Mouse (Mus musculus) cerebellum, adult (tissue): Measurements from ENCODE around the gene Pou2f3.

Experiments
- ATAC-seq: cut with Nextera tagmentation; 2 replicates; pipeline ENCODE4 v1.9.2; 2017; ENCODE audit warnings: mild to moderate bottlenecking, moderate library complexity, mixed read lengths; ENCODE audit not compliant: insufficient number of reproducible peaks, low FRiP score, low TSS enrichment

Gene Pou2f3

DNA sequence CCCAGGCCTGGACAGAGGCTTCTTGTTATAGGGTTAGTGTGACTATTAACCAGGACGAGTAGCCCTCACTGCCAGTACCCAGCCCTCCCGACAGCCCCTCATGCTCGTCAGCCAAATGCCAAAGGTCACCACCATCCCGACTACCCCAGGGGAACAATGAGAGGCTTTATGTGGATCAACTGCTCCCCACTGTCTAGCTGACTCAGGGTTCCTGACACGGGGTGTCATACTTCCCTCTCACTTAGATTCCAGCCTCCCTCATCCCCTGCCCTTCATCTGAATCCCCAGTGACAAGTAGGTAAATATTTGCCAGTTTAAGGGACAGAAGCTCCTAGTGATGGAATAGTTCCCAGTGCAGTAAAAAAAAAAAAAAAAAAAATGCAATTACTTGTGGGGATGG, 22.1 kb upstream of the Pou2f3 start:
- no peak for ATAC-seq

GRCm38 (mm10) chr9:43231805-43232204, 21.6 kb upstream of the Pou2f3 start:
- ATAC-seq = no peak

GRCm38 (mm10) chr9:43230886-43231285, 20.7 kb upstream of the Pou2f3 start:
- ATAC-seq = no peak

GRCm38 (mm10) chr9:43229962-43230361, 19.8 kb upstream of the Pou2f3 start:
- no peak for ATAC-seq

DNA sequence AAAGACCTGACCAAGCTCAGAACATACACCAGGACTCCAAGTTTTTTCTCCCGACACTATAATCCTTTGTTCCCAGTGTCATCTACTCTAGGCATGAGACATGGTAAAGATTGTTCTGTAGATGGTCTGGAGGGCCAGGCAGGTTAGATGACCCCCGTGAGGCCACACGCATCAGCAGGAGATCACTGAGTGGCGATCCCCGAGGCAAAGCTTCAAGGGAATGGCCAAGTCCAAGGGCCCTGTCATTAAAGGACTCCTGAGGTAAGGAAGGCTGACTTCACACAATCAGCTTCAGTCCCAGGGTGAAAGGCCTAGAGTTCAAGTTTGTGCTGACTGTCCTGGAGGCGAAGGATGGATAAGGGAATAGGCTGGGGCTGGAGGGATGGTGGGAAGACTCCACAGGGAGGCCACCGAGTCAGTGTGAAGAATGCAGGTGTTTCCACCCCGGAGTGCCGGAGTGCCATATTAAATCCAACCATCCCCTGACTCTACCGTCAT, 19.3 kb upstream of the Pou2f3 start:
- no peak for ATAC-seq

GRCm38 (mm10) chr9:43228745-43229144, 18.6 kb upstream of the Pou2f3 start:
- ATAC-seq = no peak

DNA sequence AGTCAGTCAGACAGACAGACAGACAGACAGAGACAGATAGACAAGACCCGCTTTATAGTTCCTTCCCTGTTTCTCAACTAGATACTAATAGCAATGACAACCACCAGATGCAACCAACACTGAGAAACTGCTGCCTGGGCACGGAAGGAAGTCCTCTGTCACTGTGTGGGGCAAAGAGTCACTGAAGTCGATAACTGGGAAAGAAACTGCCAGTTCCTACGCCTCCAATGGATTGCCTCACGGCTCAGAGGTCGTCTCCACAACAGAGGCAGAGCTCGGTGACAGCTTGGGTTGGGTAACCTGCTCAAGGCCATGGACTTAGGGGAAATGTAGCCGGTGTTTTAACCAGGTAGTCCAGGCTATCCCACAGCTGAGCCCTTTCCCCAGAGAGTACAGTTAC, 17.5 kb upstream of the Pou2f3 start:
- ATAC-seq = no peak

- ATAC-seq = no peak
These were observed 16.5 kb upstream of the Pou2f3 start for GRCm38 (mm10) chr9:43226573-43227160.

- no peak for ATAC-seq
These were observed 15.3 kb upstream of the Pou2f3 start for GRCm38 (mm10) chr9:43225481-43225880.

DNA sequence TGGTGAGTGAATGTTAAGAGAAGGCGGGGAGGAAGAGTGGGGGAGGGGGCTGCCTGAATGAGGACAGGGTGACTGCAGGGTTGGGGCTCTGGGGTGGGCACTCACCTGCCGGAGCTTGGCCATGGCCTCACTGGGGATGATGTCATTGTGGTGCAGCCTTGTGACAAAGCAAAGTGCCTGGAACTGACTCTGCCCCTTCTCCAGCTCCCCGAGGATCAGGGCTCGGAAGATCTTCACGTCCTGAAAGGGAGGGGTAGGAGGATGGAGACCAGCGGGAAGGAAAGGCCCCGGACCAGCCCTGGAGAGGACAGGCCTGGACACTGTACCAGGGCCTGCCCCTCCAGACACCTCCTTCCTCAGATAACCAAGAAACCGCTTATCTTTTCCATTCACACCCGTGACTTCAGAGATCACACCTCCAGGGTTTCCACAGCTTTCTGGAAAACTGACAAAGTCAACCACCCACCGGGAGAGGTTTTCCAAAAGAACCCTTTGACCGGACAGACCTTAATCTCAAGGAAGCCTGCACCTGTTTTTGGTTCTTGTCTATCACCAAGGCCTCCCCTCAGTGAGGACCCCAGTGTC, 14.7 kb upstream of the Pou2f3 start:
- ATAC-seq = no peak

DNA sequence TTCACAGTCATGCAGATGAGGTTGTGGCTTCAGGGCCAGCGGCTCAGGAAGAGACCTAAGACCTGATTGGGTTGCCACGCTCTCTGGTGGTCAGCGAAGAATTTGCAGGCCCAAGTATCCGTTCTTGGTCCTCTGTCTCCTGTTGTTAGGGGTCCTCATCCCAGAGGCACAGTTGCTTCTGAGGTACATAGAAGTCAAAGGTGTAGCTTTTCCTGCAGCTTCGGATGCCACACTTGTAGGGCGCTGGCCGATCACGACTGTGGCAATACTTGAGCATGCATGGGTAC, 12.2 kb upstream of the Pou2f3 start:
- ATAC-seq = 0 out of 2 replicates have a peak, but pooled peaks have one; percentile 15

GRCm38 (mm10) chr9:43221643-43222428, 11.7 kb upstream of the Pou2f3 start:
- ATAC-seq = no peak

DNA sequence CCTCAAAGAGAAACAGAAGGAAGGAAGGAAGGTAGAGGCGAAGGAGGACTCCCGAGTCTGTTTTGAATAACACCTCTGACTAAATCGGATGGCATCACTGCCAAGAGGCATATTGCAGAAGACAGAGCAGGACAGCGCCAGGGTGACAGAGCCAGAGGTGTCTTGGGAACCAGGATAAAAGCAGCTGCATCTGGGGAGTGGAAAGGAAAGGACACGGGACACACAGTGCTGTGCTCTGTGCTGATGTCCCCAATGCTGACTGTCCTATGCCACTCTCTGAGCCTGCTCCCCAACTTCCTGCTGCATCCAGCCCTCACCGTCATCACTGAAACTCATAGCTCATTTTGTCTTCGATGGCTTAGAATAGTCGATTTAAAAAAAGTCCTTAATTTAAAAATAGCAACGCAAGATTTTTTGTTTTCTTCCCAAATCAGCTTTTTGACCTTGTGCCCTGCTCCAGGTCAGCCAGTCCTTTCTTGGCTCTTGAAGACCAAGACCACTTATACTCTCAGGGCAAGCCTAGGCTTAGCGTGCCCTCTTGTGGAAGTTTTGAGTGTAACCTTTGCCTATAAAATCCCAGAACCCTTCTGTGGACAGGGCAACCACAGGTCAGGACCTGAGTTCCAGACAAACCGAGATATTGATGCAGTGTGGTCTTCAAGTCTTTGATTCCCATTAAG, 742 bp upstream of the Pou2f3 start:
- ATAC-seq = no peak

DNA sequence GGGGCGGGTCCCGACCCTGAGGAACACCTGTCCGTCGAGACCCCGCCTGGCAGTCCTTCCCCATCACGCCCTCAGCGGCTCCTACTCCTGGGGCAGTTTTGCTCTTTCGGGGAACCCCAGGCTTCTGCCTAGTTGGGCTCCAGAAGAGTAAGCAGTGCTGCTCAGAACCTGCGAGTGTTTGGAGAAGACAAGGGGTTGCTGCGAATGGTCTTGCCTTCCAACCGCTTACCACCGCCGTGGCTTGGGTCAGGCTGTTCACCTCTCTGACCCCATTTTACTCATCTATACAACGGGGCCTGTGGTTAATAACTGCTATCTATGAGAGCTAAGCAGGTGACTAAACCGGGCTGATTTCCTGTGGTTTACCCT, 4.2 kb downstream of the Pou2f3 start:
- no peak for ATAC-seq

DNA sequence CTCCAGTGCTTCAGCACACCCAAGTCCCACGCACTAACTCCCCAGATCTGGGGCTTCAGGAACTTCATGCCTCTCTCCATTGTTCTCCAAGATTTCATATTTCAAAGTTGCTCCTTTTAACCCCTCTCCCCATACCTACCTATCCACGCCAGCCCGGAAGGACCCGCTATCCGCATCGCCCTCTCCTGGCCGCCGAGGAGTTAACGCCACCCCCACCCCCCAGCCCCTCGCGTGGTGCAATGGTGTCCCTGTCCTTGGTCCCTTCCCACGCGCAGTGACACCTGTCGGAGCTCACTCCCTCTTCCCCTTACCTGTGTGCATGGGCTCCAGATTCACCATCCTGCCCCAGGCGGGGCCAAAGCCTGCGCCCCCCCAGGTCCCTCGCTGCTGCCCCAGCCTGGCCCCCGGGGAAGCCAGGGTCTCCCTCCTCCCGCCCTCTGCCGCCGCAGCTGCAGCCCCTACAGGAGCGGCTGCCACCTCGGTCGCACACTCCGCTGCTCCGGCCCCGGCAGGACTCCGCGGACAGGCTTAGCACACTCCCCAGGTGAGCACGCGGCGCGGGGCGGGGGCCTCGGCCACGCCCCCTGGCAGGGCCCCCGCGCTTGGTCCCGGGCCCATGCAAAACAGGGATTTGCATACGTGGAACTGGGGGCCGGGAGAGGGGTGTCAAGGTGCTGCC, 4.7 kb downstream of the Pou2f3 start:
- no peak for ATAC-seq

DNA sequence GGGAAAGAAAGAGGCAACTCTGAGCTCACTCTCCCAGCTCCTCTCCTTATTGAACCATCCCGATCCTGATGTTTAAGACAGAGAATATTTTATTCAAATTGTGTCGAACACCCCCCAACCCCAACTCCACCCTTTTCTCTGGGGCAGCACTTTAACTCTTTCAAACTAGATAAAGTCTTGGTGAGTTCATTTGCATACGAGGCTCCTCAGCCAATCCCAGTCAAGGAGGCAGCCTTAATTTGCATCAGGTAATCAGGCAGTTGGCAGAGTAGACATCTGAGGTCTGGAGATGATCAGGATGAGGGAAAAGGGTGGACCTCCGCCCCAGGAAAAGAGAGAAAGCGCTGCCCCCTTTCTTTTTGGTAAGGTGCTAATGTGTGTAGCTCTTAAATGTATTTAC, 10.0 kb downstream of the Pou2f3 start:
- ATAC-seq = no peak

DNA sequence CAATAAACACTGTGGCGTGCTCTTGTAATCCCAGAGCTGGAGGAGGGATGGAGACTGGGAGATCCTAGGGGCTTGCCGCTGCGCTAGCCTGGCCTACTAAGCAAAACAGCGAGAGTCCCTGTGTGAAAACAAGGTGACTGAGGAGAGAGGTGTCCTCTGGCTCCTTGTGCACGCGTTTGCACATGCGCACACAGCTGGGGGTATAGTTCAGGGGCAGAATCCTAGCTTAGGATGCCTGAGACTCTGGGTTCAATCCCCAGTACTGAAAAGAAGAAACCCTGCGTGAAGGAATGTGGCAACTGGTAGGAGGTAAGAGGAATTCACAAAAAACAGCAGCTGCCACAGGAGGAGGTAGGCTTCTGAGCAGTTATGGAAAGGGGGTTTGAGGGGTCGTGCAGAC, 16.2 kb downstream of the Pou2f3 start:
- no peak for ATAC-seq

- ATAC-seq = no peak
These were observed 18.6 kb downstream of the Pou2f3 start for GRCm38 (mm10) chr9:43191561-43191960.

DNA sequence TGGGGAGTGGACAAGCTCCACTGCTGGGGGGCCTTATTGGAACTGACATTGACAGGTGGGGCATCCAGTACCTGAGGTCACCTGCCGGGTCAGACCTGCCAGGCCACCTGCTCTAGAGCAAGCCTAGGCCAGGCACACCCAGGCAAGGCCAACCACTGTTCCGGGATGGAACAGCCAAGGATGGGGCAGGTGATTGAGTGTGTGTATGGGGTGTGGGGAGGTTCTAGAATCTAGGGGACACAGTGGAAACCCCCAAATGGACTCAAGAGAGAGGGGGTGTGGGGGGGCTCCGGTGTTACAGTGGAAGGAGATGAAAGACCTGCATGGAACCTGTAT, 21.2 kb downstream of the Pou2f3 start:
- no peak for ATAC-seq

GRCm38 (mm10) chr9:43188309-43189020, 21.7 kb downstream of the Pou2f3 start:
- ATAC-seq = no peak
